Mouse (Mus musculus): ENCODE measurements at regions not wholly inside any gene's neighbourhood (a gene's known extent, or its start where the extent isn't known, plus 50 kb on each side); places are given as distances from the start of the nearest gene placed in this dataset.

DNA sequence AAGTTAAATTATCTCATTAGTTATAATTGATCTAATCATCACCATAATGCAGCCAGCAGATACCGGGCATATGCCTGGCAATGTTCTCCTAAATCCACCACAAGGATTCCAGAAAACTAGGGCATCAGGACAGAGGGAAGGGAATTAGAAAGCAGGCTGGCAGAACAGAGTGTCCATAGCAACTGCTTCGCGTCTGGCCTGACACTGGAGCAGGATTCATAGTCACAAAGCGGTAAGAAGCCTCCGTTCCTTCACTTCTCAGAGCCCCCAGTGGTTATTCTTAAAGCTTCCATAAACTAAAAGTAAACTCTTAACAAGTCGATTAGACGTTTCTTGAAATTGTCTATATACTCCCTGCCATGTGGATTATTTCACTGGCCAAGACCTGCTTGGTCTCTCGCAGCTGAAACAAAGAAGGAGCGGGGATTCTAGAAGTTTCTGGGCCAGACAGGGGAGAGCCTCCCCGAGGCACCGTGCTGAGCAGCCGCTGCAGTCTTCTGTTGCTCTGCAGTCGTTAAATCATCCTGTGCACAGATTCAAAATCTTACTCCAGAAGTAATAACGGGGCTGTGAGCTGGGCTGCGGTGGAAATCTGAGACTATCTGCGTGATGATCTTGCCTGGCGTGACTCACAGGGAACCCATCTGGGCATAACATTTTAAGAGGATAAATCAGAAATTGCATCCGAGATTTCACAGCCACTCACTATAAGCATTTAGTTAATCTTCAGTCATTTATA lies 144.2 kb upstream of the Map3k7 start:
- no peak for ATAC-seq (replicated peaks; ENCODE audit: poor library complexity)

DNA sequence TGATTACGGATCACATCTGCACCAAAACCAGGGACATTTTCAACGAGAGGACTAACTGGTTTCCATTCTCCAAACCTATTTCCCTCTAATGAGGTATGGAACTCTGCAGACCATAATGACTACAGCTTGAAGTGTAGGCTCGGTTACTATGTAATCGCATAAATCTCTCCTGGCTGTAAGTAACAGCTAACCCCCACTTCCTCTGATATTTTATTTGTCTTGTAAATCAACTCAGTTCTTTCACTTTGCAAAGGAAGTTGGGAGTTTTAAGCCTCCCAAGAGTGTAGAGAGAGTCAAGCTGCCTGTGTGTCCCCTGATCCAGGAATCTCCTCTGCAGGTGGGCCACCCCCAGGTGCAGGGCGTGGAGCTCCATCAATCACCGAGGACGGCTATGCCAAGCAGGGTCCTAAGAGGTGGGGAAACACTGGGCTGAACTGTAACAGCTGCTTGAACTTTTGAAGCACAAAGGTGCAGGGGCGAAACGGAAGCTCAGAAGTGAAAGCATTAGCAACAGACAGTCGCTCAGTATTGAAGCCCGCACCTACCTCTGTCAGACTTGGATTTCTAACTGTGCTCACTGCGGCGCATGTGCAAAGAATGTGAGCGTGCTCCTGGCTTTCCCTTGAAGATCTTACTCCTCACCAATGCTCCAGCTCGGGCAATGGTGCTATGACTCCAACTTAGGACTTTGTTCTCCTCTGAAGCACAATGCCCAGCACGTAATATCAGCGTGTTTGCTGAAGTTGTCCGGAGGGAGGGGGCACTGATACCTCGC lies 140.1 kb upstream of the Map3k7 start:
- ATAC-seq (replicated peaks; ENCODE audit: poor library complexity): peak; percentile 43

DNA sequence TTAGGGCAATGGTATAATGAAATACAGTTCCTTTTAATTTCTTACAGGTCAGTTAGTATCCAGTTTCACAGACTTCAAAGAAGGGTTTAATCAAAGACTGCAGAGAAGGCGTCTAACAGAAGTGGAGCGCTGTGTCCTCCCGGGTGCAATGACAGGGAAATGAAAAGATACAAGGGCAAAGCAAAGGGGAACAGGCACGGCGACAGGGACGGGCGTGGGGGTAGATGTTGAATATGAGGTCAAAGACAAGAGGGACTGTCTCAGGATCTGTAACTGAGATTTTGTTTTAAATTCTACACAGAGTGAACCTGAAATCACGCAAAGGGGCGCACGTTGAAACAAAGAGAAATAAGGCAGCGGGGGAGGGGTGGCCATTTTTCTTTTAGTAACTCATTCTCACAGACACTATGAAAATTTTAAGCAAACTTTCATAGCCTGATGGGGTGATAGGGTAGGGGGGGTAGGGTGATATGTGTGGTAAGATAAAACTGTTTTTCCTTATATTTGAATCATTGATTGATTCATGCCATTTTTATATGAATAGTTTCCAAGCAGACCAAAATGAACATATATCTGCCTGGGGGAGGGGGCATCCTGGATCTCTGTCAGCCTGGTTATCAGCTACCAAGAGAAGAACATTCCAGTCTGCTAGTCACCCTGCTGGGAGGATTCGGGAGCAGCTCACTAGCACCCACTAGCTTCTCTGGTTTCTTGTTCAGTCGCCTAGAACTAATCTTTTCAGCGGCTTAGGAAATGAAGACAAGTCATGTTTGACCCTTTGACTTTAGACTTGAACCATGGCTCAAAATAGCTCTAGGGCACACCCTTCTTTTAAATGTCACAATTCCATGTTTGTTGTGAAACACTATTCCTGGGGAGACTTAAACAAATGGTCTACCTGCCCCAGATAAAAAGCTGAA lies 139.1 kb upstream of the Map3k7 start:
- ATAC-seq (replicated peaks; ENCODE audit: poor library complexity): peak; percentile 57

DNA sequence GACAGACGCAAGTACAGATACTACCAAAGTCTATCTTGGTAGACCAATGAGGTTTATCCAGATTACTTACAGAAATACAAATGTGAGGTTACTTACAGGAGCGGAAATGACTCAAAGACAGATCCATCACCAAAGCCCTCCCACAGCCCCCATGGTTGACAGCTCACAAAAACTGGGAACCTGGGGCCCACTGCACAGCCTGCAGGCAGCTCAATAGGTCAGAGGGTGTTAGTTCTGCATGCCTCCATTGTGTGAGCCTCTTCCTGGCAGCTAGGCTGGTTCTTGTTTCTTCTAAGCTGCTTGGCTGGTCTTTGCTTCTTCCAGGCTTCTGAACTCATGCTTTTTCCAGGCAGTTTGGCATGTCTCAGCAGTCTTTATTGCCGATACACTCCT lies 138.5 kb upstream of the Map3k7 start:
- ATAC-seq (replicated peaks; ENCODE audit: poor library complexity): no peak

DNA sequence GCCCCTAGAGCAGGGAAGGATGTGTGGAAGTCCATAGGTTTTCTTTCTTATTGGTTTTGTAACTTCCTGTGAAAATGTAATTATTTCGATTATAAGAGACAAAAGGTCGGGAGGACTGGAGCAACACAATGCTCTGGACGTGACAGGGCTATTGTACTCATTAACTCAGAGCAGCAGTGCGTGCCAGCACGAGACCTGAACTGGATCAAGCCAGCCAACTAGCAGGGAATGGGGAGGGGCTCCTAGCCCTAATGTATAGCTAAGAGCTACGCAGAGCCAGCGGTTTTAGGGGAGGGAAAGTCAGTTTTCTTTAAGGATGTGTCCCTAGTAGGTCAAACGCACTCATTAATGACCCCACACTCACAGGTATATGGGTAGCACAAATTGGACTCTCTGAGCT lies 137.2 kb upstream of the Map3k7 start:
- ATAC-seq (replicated peaks; ENCODE audit: poor library complexity): no peak

DNA sequence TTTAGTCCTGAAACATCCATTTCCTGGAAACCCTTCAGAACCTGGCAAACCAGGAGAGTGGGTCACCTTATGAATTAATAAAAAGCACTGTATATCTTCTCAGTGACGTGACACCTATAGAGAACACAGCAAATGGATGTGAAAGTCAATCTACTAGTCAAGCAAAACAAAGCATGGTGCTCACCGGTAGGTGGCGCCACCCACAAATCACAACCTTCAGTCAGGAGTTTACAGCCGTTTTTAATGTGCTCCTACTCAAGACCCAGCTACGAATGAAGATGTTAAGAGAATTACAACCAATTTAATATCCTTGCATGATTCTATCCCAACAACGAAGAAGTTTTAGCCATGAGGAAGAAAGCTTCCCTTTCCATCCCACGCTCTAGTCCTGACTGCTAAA lies 136.6 kb upstream of the Map3k7 start:
- ATAC-seq (replicated peaks; ENCODE audit: poor library complexity): peak; percentile 71

DNA sequence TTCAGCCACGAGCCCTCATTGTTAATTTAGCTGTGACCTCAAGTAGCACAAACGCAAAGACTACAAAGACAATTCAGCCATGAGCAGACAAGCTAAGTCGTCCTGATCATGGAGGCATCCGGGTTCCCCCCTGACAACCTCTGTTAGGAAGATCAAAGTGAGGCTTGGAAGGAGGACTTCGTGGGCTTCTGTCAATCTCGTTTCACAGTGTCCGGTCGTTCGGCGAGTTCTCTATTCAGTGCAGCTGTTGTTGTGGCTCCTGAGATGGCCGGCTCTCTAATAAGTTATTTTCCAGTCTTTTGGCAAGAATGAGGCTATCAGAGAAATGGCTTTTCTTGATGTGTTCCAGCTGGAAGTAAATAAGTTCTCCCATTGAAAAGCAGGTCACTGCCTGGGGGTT lies 133.7 kb upstream of the Map3k7 start:
- ATAC-seq (replicated peaks; ENCODE audit: poor library complexity): no peak

DNA sequence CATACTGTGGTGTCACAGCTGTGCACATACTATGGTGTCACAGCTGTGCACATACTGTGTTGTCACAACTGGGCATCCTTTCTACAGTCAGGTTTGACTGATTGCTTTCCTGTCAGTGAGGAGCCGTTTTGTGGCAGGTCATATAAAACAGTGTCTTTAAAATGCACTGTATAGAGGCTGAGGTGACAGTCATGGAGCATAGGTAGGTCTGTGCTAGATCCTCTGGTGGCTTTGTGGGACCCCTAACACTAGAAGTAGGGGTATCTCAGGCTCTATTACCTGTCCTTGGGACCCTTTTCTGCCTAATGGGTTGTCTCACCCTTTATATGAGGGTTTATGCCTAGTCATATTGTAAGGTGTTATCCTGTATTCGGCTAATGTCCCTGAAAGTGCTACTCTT lies 132.4 kb upstream of the Map3k7 start:
- no peak for ATAC-seq (replicated peaks; ENCODE audit: poor library complexity)

DNA sequence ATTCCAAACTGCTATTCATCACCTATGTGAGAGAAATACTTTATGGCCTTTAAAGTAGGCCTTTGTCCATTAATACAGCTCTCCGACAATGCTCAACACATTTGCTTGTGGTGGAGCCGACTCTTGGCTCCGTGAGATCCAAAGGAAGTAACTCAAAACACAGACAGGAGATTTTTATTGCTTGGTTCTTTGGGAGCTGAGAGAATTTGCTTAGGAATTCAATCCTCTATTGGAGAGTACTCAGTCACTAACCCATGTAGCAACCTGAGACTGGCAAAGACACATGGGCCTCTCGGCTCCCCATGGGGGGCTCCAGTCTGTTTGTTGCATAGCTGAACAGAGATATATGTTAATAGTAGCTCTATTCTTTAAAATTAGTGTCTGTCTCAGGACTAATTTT lies 130.1 kb upstream of the Map3k7 start:
- no peak for ATAC-seq (replicated peaks; ENCODE audit: poor library complexity)

DNA sequence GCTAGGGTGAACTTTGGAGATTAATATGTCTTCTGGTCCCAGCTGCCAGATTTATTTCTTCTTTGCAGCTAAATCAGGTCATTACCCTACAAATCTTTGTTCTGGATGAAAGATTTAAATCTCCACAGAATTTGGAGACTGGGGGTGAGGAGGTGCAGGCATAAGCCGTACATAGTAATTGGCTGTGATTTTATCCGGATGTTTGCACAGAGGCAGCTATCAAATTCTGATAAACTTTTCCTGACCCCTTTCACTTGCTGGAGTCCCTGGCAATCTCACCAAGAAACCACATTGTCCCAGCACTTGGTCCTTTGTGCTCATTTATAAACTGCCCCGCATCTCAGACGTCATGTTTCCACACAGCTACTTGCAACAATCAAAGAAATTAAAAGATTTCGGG lies 128.8 kb upstream of the Map3k7 start:
- no peak for ATAC-seq (replicated peaks; ENCODE audit: poor library complexity)

DNA sequence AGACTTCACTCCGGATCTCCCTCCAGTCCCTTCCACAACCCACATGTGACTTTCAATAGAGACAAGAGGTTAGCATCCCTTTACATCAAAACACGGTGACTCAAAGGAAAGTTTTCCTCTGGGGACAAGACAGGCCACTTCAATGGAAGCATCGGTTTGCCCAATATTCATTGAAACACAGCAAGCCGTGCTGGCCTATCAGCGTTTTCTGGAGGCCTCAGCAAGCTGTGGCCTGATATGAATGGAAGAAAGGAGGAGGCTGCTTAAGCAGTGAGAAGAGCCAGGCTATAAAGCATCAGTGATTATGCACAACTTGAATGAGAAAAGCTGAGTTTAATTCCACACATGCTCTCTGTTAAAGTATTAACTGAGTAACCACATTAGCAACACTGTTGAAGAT lies 125.3 kb upstream of the Map3k7 start:
- no peak for ATAC-seq (replicated peaks; ENCODE audit: poor library complexity)

DNA sequence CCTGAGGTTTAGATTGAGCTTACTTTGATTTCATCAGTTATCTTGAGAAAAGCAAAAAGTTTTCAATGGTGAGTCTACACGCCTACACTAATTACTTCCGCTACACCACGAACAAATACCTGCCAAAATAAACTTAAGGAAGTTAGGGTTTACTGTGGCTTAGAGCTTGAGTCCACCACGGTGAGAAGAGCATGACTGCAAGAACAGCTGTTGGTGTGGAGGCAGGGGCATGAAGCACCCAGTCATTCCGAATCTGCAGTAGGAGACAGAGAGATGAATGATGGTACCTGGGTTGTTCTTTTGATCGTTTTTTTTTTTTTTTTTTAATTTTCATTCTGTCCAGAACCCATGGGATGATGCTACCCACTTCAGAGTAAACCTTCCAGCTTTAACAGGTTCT lies 114.1 kb upstream of the Map3k7 start:
- ATAC-seq (replicated peaks; ENCODE audit: poor library complexity): no peak

DNA sequence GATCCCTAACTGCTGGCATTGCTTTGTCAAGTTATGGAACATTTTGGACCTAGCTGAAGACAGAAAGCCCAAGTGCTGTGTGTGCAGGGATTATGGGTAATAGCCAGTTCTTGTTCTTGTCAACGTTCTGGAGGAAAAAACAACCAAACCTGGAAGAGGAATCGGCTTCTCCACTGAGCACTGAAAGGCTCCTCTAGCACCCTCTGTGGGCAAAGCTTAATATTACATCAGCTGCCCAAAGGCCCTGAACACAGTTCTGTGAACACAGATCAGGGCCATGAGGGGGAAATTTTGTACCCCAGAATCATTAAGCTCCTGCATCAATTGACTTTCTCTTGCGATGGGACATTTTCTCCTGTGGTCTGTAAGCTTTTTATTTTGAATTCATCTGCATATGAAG lies 112.9 kb upstream of the Map3k7 start:
- ATAC-seq (replicated peaks; ENCODE audit: poor library complexity): peak; percentile 75

DNA sequence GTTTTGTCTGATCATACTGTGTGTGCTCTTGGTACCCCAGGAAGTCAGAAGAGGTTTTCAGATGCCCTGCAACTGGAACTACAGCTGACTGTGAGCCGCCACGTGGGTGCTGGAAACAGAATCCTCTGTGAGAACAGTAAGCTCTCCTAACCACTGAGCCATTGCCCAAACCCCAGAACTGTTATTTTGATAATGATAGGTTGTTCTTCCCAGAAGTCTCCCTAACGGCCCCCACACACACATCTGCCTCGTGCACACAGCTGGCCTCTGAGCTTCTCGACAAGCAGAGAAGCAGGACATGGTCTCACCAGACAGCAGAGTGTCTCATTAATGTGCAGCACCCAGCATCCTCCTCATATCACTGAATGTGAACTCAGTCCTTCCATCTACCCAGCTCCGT lies 110.0 kb upstream of the Map3k7 start:
- no peak for ATAC-seq (replicated peaks; ENCODE audit: poor library complexity)

DNA sequence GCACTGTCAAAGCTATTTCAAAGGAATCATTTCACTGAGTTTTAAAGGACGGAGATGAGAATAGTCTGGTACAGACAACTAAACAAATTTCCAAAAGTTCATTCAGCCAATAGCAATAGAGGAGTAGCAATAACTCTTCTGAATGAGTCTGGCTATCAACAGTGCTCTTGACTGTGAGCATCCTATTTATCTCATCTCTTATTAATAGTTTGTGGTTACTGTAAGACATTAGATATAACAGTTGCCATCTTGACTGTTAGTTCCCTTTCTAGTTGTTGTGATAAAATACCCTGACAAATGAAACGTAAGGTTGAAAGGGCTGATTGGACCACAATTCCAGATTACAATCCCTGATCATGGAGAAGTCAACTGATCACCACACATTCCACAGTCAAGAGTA lies 103.5 kb upstream of the Map3k7 start:
- 0 out of 2 replicates have a peak, but pooled peaks have one; percentile 39 for ATAC-seq (replicated peaks; ENCODE audit: poor library complexity)

DNA sequence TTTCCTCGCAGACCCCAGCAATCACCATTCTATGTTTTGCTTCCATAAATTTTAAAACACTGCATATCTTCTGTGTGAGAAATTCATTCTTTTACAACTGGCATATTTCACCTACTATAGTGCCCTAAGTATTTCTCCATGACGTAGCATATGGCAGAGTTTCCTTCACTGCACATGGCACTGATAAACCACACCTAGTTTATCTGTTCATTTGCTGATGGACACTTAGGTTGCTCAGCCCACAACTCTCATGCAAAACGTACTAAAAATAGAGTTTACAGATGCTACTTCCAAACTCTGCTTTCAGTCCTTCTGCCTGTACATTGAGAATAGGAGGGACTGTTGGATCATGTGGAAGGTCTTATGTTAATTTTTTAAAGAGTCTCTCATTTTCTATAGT lies 102.7 kb upstream of the Map3k7 start:
- ATAC-seq (replicated peaks; ENCODE audit: poor library complexity): peak; percentile 65

DNA sequence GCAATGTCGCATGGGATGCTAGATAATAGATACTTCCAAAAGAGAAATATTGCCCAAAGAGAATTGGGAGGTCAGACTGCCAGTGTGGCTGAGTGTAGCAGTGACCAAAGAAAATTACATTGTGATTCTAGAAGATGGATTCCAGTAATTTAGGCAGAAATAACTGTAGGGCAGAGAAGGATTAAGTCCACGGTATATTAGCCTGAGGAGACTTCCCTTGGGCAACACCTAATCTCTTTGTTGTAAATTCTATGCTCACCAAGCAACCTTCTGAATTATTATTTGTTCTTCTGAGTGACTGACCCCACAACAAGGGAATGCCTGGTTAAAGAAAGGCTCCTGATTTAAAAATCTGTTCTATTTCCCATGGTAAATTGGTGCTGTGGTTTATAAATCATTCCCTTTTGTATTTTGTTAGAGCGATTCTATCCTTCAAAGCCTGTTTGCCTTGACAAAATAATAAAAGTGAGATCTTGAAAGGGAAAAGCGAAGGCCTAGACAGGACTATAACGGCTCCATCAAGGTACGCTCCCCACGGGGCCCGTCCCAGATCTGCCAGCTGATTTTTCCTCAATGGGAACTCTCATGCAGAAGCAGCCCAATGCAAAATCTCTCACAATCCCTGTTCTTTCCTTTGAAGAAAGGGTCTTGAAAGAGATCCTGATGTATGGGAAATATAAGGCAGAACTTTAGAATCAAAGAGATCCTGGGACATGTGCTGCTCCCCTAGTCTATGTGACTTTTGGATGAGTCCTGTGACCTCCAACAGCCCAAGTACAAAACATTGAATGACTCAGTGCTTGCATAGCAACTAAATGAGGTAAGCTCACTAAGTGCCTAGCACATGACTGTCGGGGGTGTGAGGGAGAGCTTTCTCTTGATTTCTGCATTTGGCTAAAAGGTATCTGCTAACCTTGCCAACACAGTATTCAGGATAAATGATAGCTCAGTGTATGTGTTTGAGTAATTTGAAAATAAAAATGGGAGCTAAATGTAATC lies 90.6 kb upstream of the Map3k7 start:
- ATAC-seq (replicated peaks; ENCODE audit: poor library complexity): no peak

DNA sequence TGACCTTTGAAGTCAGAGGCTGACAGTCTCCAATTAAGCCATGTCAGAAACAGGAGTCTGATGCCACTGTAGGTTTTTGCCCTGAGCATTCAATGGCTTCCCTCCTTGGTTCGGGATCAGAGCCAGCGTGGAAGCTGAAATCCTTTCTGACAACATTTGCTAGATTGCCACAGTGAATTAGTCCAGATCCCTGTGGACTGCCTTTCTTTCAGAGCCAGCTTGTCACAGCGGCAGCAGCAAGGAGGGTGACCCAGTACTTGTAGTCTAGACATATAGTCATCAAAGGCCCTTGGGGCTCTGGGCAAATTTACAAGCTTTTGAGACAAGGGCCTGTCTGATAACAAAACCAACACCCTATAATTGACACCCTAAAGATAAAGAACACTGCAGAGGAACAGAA lies 86.5 kb upstream of the Map3k7 start:
- no peak; the same call in 1 of the 2 replicates for ATAC-seq (replicated peaks; ENCODE audit: poor library complexity)

DNA sequence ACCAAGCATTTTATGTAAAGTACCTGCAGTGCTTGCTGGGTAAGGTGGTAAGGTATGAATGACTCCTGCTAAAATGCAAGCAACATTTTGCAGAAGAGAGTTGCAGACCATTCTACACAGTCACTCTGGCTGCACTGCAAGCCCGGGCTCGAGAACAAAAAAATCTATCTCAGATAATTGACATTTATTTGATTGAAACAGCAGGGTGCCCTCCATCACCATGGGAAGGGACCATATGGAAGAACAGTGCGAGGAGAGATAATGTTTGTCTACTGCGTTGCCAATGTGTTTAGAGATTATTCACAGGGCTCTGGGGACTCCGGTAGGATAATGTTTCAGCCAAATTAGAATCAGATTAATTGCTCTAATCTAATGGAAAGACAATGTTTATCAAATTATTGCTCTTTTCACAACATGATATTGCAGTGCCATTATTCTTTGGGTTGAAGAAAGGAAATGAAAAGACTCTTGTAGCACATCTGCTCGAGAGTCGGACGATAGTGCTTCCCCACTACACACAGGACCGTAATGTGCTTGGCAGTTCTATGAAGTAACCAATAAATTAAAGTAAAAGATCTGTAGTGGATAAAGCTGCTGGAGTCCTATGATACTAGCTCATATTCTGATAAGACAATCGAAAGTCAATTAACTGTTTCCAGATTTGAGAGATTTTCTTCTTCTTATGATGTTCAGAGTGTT lies 85.3 kb upstream of the Map3k7 start:
- ATAC-seq (replicated peaks; ENCODE audit: poor library complexity): no peak

DNA sequence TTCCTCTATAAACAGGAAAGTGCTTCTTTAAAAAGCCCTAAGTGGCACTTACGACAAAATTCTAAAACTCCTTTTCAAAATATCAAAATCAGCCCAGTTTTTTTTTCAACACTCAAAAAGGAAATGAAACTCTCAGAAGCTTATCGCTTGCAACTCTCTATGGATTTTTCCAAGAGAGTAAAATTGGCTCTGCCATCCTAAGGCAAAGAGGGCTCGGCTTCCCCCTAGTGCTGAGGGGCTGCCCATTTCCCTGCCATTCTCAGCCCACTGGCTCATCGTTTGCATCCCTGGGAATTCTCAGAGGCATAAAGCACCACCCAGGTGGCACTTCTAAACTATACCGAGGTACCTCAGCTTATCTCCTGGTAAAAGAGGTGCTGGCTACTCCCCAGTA lies 84.7 kb upstream of the Map3k7 start:
- ATAC-seq (replicated peaks; ENCODE audit: poor library complexity): no peak

Data from megakaryocyte progenitor cell, adult 5-6 weeks (primary cell).